Mouse (Mus musculus): ENCODE data around the gene Usf2. TPM values are rescaled to one million over a fixed set of nuclear protein-coding genes. Genes with fewer than 3 reads are reported as not detected.

Gene Usf2
- total RNA-seq, 2 experiments from 2014 or later: 99.4 to 112 TPM

- DNase-seq: no peak
Measured at GRCm38 (mm10) chr7:30917219-30917618, 39.4 kb downstream of the Usf2 start.

GRCm38 (mm10) chr7:30916713-30917112, 39.9 kb downstream of the Usf2 start:
- no peak for DNase-seq

GRCm38 (mm10) chr7:30914732-30915131, 41.9 kb downstream of the Usf2 start, which contains the start of gene Mag:
Gene Mag, minus strand, starts transcription at chr7:30914873.
- DNase-seq: no peak

GRCm38 (mm10) chr7:30909773-30910172, 46.8 kb downstream of the Usf2 start:
- DNase-seq: no peak

- DNase-seq: no peak
Measured at GRCm38 (mm10) chr7:30908992-30909431, 47.6 kb downstream of the Usf2 start.

- no peak for DNase-seq
Measured at GRCm38 (mm10) chr7:30908277-30908991, 48.2 kb downstream of the Usf2 start.

GRCm38 (mm10) chr7:30904042-30904441, 52.6 kb downstream of the Usf2 start:
- no peak for DNase-seq

Other genes starting within 250 kb of the Usf2 start
- under 1 TPM in 1 of 2 experiments, not detected in 1; 0.51 TPM for gene Atp4a, start 244.6 kb downstream of the Usf2 start, total RNA-seq (2021)
- gene Tmem147, start 227.3 kb downstream of the Usf2 start, total RNA-seq (2021): 100 to 1,000 TPM; 238 to 252 TPM
- not detected for gene Gapdhs, start 213.1 kb downstream of the Usf2 start, total RNA-seq (2021)
- gene Sbsn, start 205.3 kb downstream of the Usf2 start, total RNA-seq (2021): 1 to 10 TPM; 2.1 to 3.7 TPM
- gene Dmkn, start 193.0 kb downstream of the Usf2 start, total RNA-seq (2021): 1 to 10 TPM; 1.0 to 3.5 TPM
- not detected for gene Krtdap, start 168.9 kb downstream of the Usf2 start, total RNA-seq (2021)
- under 1 TPM; 0.23 to 0.35 TPM for gene Ffar2, start 133.0 kb downstream of the Usf2 start, total RNA-seq (2021)
- not detected for gene Ffar3, start 100.6 kb downstream of the Usf2 start, total RNA-seq (2021)
- under 1 TPM in 1 of 2 experiments, not detected in 1; 0.13 TPM for gene Ffar1, start 95.2 kb downstream of the Usf2 start, total RNA-seq (2021)
- 1 to 10 TPM in 1 of 2 experiments, under 1 TPM in 1; 0.35 to 6.6 TPM for gene Cd22, start 76.5 kb downstream of the Usf2 start, total RNA-seq (2021)
- under 1 TPM in 1 of 2 experiments, not detected in 1; 0.15 TPM for gene Mag, start 41.9 kb downstream of the Usf2 start, total RNA-seq (2021)
- 1 to 10 TPM; 5.6 to 7.0 TPM for gene Hamp2, start 32.1 kb downstream of the Usf2 start, total RNA-seq (2021)
- 10 to 100 TPM; 12.3 to 17.5 TPM for gene Hamp, start 12.8 kb downstream of the Usf2 start, total RNA-seq (2021)
- 1 to 10 TPM; 4.2 to 5.2 TPM for gene Lsr, start 16.7 kb upstream of the Usf2 start, total RNA-seq (2021)
- gene Fam187b, start 17.0 kb upstream of the Usf2 start, total RNA-seq (2021): not detected
- 10 to 100 TPM; 21.7 to 31.7 TPM for gene Fxyd5, start 85.7 kb upstream of the Usf2 start, total RNA-seq (2021)
- under 1 TPM; 0.40 to 0.59 TPM for gene Fxyd7, start 94.7 kb upstream of the Usf2 start, total RNA-seq (2021)
- 100 to 1,000 TPM; 861 to 937 TPM for gene Fxyd1, start 100.4 kb upstream of the Usf2 start, total RNA-seq (2021)
- 1 to 10 TPM; 2.1 to 4.1 TPM for gene Lgi4, start 102.5 kb upstream of the Usf2 start, total RNA-seq (2021)
- gene Fxyd3, start 119.9 kb upstream of the Usf2 start, total RNA-seq (2021): 1 to 10 TPM in 1 of 2 experiments, under 1 TPM in 1; 0.87 to 2.5 TPM
- gene Hpn, start 158.5 kb upstream of the Usf2 start, total RNA-seq (2021): 1 to 10 TPM; 2.2 to 2.4 TPM
- 10 to 100 TPM; 39.2 to 40.1 TPM for gene Scn1b, start 170.2 kb upstream of the Usf2 start, total RNA-seq (2021)
- 10 to 100 TPM; 26.6 to 34.5 TPM for gene Gramd1a, start 199.1 kb upstream of the Usf2 start, total RNA-seq (2021)